Mouse (Mus musculus): ENCODE measurements at regions not wholly inside any gene's neighbourhood (a gene's known extent, or its start where the extent isn't known, plus 50 kb on each side); places are given as distances from the start of the nearest gene placed in this dataset.

GRCm38 (mm10) chr13:102276885-102277284 lies 416.5 kb upstream of the Cd180 start:
- no peak for TF ChIP-seq CTCF (IDR thresholded peaks at IDR 0.05; ENCODE audit: low read depth)
- DNase-seq, result no peak
- no peak for ATAC-seq
- no peaks in the 10 kb centered on the region for H3K9me3 ChIP-seq (ENCODE audit: low read length)
- no peak overlapping the region for H3K9ac ChIP-seq
- H3K4me1 ChIP-seq (ENCODE audit: insufficient read depth), result no peaks in the 10 kb centered on the region
- no peak overlapping the region for H3K4me3 ChIP-seq (ENCODE audit: low read depth, low read length)
- H3K4me2 ChIP-seq (ENCODE audit: low read depth), result no peak overlapping the region
- no peaks in the 10 kb centered on the region for H3K27me3 ChIP-seq (ENCODE audit: insufficient read depth, low read length)
- H3K27ac ChIP-seq (ENCODE audit: low read depth, low read length), result no peak overlapping the region
- H3K36me3 ChIP-seq (ENCODE audit: insufficient read depth), result no peaks in the 10 kb centered on the region

GRCm38 (mm10) chr13:102280198-102280597 lies 413.2 kb upstream of the Cd180 start:
- Histone ChIP-seq H3K36me3 (ENCODE audit: insufficient read depth) (no peaks in the 10 kb centered on the region), H3K4me2 (ENCODE audit: low read depth) (no peak overlapping the region), H3K4me1 (ENCODE audit: insufficient read depth) (no peaks in the 10 kb centered on the region), H3K27ac (ENCODE audit: low read depth, low read length) (no peak overlapping the region), H3K4me3 (ENCODE audit: low read depth, low read length) (no peak overlapping the region), H3K27me3 (ENCODE audit: insufficient read depth, low read length) (no peaks in the 10 kb centered on the region), H3K9ac (no peak overlapping the region), H3K9me3 (ENCODE audit: low read length) (no peaks in the 10 kb centered on the region)
- WGBS, result 84% methylated on average over 3 of the region's 3 CpGs
- no peak for TF ChIP-seq CTCF (IDR thresholded peaks at IDR 0.05; ENCODE audit: low read depth)
- no peak for ATAC-seq
- no peak for DNase-seq

GRCm38 (mm10) chr13:102294451-102294850 lies 398.9 kb upstream of the Cd180 start:
- Histone ChIP-seq H3K27me3 (ENCODE audit: insufficient read depth, low read length) (no peaks in the 10 kb centered on the region), H3K4me2 (ENCODE audit: low read depth) (no peak overlapping the region), H3K27ac (ENCODE audit: low read depth, low read length) (no peak overlapping the region), H3K9ac (no peak overlapping the region), H3K4me3 (ENCODE audit: low read depth, low read length) (no peak overlapping the region), H3K4me1 (ENCODE audit: insufficient read depth) (no peaks in the 10 kb centered on the region), H3K9me3 (ENCODE audit: low read length) (no peaks in the 10 kb centered on the region), H3K36me3 (ENCODE audit: insufficient read depth) (no peaks in the 10 kb centered on the region)
- DNase-seq, result no peak
- no peak for TF ChIP-seq CTCF (IDR thresholded peaks at IDR 0.05; ENCODE audit: low read depth)
- no peak for ATAC-seq
- WGBS, result 58% methylated on average over 2 of the region's 2 CpGs

GRCm38 (mm10) chr13:102295079-102295478 lies 398.3 kb upstream of the Cd180 start:
- ATAC-seq (no peak), DNase-seq (no peak)
- Histone ChIP-seq H3K27me3 (ENCODE audit: insufficient read depth, low read length) (no peaks in the 10 kb centered on the region), H3K4me1 (ENCODE audit: insufficient read depth) (no peaks in the 10 kb centered on the region), H3K4me3 (ENCODE audit: low read depth, low read length) (no peak overlapping the region), H3K9ac (no peak overlapping the region), H3K4me2 (ENCODE audit: low read depth) (no peak overlapping the region), H3K9me3 (ENCODE audit: low read length) (no peaks in the 10 kb centered on the region), H3K27ac (ENCODE audit: low read depth, low read length) (no peak overlapping the region), H3K36me3 (ENCODE audit: insufficient read depth) (no peaks in the 10 kb centered on the region)
- 85% methylated on average over 11 of the region's 11 CpGs for WGBS
- TF ChIP-seq CTCF (IDR thresholded peaks at IDR 0.05; ENCODE audit: low read depth), result no peak

- DNase-seq (no peak), ATAC-seq (no peak)
- Histone ChIP-seq H3K4me3 (ENCODE audit: low read depth, low read length) (no peak overlapping the region), H3K9ac (no peak overlapping the region), H3K27me3 (ENCODE audit: insufficient read depth, low read length) (no peaks in the 10 kb centered on the region), H3K4me2 (ENCODE audit: low read depth) (no peak overlapping the region), H3K4me1 (ENCODE audit: insufficient read depth) (no peaks in the 10 kb centered on the region), H3K36me3 (ENCODE audit: insufficient read depth) (no peaks in the 10 kb centered on the region), H3K27ac (ENCODE audit: low read depth, low read length) (no peak overlapping the region), H3K9me3 (ENCODE audit: low read length) (no peaks in the 10 kb centered on the region)
- 47% methylated on average over 2 of the region's 2 CpGs for WGBS
- no peak for TF ChIP-seq CTCF (IDR thresholded peaks at IDR 0.05; ENCODE audit: low read depth)
Observed at GRCm38 (mm10) chr13:102307983-102308382, 385.4 kb upstream of the Cd180 start.

- Histone ChIP-seq H3K9me3 (ENCODE audit: low read length) (no peaks in the 10 kb centered on the region), H3K36me3 (ENCODE audit: insufficient read depth) (no peaks in the 10 kb centered on the region), H3K4me2 (ENCODE audit: low read depth) (no peak overlapping the region), H3K9ac (no peak overlapping the region), H3K4me1 (ENCODE audit: insufficient read depth) (no peaks in the 10 kb centered on the region), H3K27me3 (ENCODE audit: insufficient read depth, low read length) (no peaks in the 10 kb centered on the region), H3K27ac (ENCODE audit: low read depth, low read length) (no peak overlapping the region), H3K4me3 (ENCODE audit: low read depth, low read length) (no peak overlapping the region)
- ATAC-seq (no peak), DNase-seq (no peak)
- TF ChIP-seq CTCF (IDR thresholded peaks at IDR 0.05; ENCODE audit: low read depth), result no peak
- 78% methylated on average over 3 of the region's 3 CpGs for WGBS
Observed at GRCm38 (mm10) chr13:102312096-102312495, 381.3 kb upstream of the Cd180 start.

GRCm38 (mm10) chr13:102315921-102316692 lies 377.3 kb upstream of the Cd180 start:
- Histone ChIP-seq H3K9ac (no peak overlapping the region), H3K4me2 (ENCODE audit: low read depth) (no peak overlapping the region), H3K36me3 (ENCODE audit: insufficient read depth) (no peaks in the 10 kb centered on the region), H3K9me3 (ENCODE audit: low read length) (no peaks in the 10 kb centered on the region), H3K4me1 (ENCODE audit: insufficient read depth) (no peaks in the 10 kb centered on the region), H3K4me3 (ENCODE audit: low read depth, low read length) (no peak overlapping the region), H3K27ac (ENCODE audit: low read depth, low read length) (no peak overlapping the region), H3K27me3 (ENCODE audit: insufficient read depth, low read length) (no peaks in the 10 kb centered on the region)
- WGBS, result 42% methylated on average over 3 of the region's 3 CpGs
- ATAC-seq (no peak), DNase-seq (no peak)
- 0 out of 2 replicates have a peak, but pooled peaks have one; percentile 8 for TF ChIP-seq CTCF (IDR thresholded peaks at IDR 0.05; ENCODE audit: low read depth)

All from forebrain, postnatal 0 days (tissue).